Mouse (Mus musculus): ENCODE results near the gene Zfp784. TPM values are rescaled to one million over a fixed set of nuclear protein-coding genes. Genes with fewer than 3 reads are reported as not detected.

The Zfp784 gene
- 6.0 and 6.8 TPM in 2 replicates for total RNA-seq (2014; rRNA removed)
- 4.5 and 5.6 TPM in 2 replicates for polyA plus RNA-seq (2015; fragmentation: Nextera tagmentation; extraction: Ambion mirVana)

- Histone ChIP-seq H3K36me3 (ENCODE audit: insufficient read depth, low read length) (peaks cover 9% of the 10 kb centered on the region; the same call in 1 of the 2 replicates), H3K27ac (peak within 1 kb of the TSS; percentile 98), H3K4me1 (ENCODE audit: insufficient read depth, low read length) (peaks cover 7% of the 10 kb centered on the region; the same call in 1 of the 2 replicates), H3K27me3 (ENCODE audit: insufficient read depth, low read length) (no peaks in the 10 kb centered on the region), H3K9me3 (ENCODE audit: low read length) (no peaks in the 10 kb centered on the region), H3K9ac (replicated peaks; ENCODE audit: low read length) (peak within 1 kb of the TSS; percentile 80), H3K4me2 (ENCODE audit: low read depth, low read length) (peak within 1 kb of the TSS; percentile 54), H3K4me3 (ENCODE audit: low read length) (peak within 1 kb of the TSS; percentile 64)
- ATAC-seq (peak; percentile 96), DNase-seq (ENCODE audit: low spot score) (peak; percentile 96)
- WGBS, result under 1% methylated on average over 48 of the region's 48 CpGs
- no peak for TF ChIP-seq CTCF (IDR thresholded peaks at IDR 0.05; ENCODE audit: low read depth)
Measured at GRCm38 (mm10) chr7:5038109-5038732, at the start of gene Zfp784. Zfp784 (minus strand) TSS chr7:5038446.

DNA sequence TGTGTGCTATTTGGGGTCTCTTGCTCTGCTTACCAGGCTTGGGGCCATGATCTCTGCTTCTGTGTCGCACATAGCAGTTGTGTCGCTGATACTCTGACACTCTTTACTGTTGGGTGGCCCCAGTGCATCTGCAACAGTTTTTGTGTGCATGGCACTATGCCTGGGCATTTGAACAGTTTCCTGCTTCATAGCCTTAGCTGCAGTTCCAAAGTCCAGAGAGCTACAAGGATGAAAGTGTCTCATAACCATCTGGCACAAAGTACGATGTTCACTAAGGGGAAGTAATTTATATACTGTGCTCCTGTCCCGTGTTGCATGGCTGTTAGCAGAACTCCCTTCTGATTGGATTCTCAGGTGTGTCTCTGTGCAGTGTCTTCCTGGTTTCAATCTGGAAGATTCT, 49.6 kb upstream of the Zfp784 start:
- H3K4me3 ChIP-seq (ENCODE audit: low read length), result no peak overlapping the region
- TF ChIP-seq CTCF (IDR thresholded peaks at IDR 0.05; ENCODE audit: low read depth), result no peak
- no peak overlapping the region for H3K9ac ChIP-seq (replicated peaks; ENCODE audit: low read length)
- DNase-seq (ENCODE audit: low spot score) (no peak), ATAC-seq (no peak)
- H3K4me2 ChIP-seq (ENCODE audit: low read depth, low read length), result no peak overlapping the region
- 72% methylated on average over 4 of the region's 4 CpGs for WGBS
- H3K36me3 ChIP-seq (ENCODE audit: insufficient read depth, low read length), result peaks cover 8% of the 10 kb centered on the region; the same call in 1 of the 2 replicates
- no peaks in the 10 kb centered on the region for H3K27me3 ChIP-seq (ENCODE audit: insufficient read depth, low read length)
- no peak overlapping the region for H3K27ac ChIP-seq
- H3K4me1 ChIP-seq (ENCODE audit: insufficient read depth, low read length), result no peaks in the 10 kb centered on the region
- H3K9me3 ChIP-seq (ENCODE audit: low read length), result no peaks in the 10 kb centered on the region

DNA sequence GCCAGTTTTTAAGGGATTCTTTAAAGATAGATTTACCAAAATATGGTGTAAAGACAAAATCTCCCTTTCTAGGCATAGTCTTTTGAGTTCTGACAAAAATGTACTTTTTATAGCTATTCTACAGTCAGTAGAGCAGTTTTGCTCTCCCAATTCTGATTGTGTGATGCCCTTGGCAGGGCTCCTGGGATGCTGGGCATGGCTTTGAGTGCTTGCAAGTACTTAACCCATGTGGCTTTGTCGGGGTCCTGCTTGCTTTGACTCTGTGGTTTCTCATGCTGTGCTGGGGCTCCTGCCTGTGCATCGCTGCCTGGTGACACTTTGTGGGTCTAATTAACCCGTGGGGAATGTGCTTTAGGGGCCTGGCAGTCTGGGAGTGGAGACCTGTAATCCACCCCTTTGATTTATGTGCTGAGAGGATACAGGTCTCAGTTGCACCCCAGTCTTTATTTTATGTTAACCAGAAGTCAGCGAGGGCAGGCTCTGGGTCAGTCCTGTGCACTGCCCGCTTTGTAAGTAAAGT, 48.7 kb upstream of the Zfp784 start:
- no peak overlapping the region for H3K9ac ChIP-seq (replicated peaks; ENCODE audit: low read length)
- H3K27ac ChIP-seq, result no peak overlapping the region
- H3K9me3 ChIP-seq (ENCODE audit: low read length), result no peaks in the 10 kb centered on the region
- WGBS, result 61% methylated on average over 5 of the region's 5 CpGs
- no peak overlapping the region for H3K4me3 ChIP-seq (ENCODE audit: low read length)
- peaks cover under 1% of the 10 kb centered on the region; the same call in 1 of the 2 replicates for H3K4me1 ChIP-seq (ENCODE audit: insufficient read depth, low read length)
- ATAC-seq (no peak), DNase-seq (ENCODE audit: low spot score) (no peak)
- no peak for TF ChIP-seq CTCF (IDR thresholded peaks at IDR 0.05; ENCODE audit: low read depth)
- H3K27me3 ChIP-seq (ENCODE audit: insufficient read depth, low read length), result no peaks in the 10 kb centered on the region
- peaks cover 8% of the 10 kb centered on the region; the same call in 1 of the 2 replicates for H3K36me3 ChIP-seq (ENCODE audit: insufficient read depth, low read length)
- H3K4me2 ChIP-seq (ENCODE audit: low read depth, low read length), result no peak overlapping the region

DNA sequence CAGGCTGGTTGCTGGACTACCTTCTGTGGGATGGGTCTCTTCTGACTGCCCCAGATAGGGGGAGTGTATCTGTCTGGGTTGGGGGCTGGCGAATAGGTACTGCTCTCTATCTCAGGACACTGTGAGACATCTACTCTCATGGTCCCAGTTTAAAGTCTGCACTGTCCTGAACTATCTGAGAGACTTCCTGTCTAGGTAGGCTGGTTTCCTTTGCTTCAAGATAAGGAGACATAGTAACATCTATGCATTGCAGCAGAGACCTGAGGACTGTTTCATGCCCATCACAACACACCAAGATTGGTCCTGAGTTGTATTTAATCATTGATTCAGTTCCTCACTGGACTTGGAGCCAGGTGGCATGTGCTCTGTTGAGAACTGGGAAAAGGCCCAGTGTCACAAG, 47.3 kb upstream of the Zfp784 start:
- Histone ChIP-seq H3K36me3 (ENCODE audit: insufficient read depth, low read length) (peaks cover 8% of the 10 kb centered on the region; the same call in 1 of the 2 replicates), H3K4me3 (ENCODE audit: low read length) (no peak overlapping the region), H3K27ac (no peak overlapping the region), H3K9me3 (ENCODE audit: low read length) (no peaks in the 10 kb centered on the region), H3K4me2 (ENCODE audit: low read depth, low read length) (no peak overlapping the region), H3K9ac (replicated peaks; ENCODE audit: low read length) (no peak overlapping the region), H3K27me3 (ENCODE audit: insufficient read depth, low read length) (no peaks in the 10 kb centered on the region), H3K4me1 (ENCODE audit: insufficient read depth, low read length) (peaks cover 11% of the 10 kb centered on the region)
- DNase-seq (ENCODE audit: low spot score), result no peak
- 88% methylated on average over 1 of the region's 1 CpGs for WGBS
- ATAC-seq, result no peak
- no peak for TF ChIP-seq CTCF (IDR thresholded peaks at IDR 0.05; ENCODE audit: low read depth)

GRCm38 (mm10) chr7:5083325-5084105, 45.3 kb upstream of the Zfp784 start:
- H3K4me3 ChIP-seq (ENCODE audit: low read length), result no peak overlapping the region
- H3K4me2 ChIP-seq (ENCODE audit: low read depth, low read length), result no peak overlapping the region
- H3K27ac ChIP-seq, result no peak overlapping the region
- no peak overlapping the region for H3K9ac ChIP-seq (replicated peaks; ENCODE audit: low read length)
- ATAC-seq (no peak), DNase-seq (ENCODE audit: low spot score) (no peak)
- WGBS, result 94% methylated on average over 18 of the region's 18 CpGs
- TF ChIP-seq CTCF (IDR thresholded peaks at IDR 0.05; ENCODE audit: low read depth), result no peak
- H3K36me3 ChIP-seq (ENCODE audit: insufficient read depth, low read length), result 0 out of 2 replicates have a peak, but pooled peaks cover 2% of the 10 kb centered on the region
- no peaks in the 10 kb centered on the region for H3K9me3 ChIP-seq (ENCODE audit: low read length)
- H3K27me3 ChIP-seq (ENCODE audit: insufficient read depth, low read length), result no peaks in the 10 kb centered on the region
- peaks cover 11% of the 10 kb centered on the region for H3K4me1 ChIP-seq (ENCODE audit: insufficient read depth, low read length)

- Histone ChIP-seq H3K27me3 (ENCODE audit: insufficient read depth, low read length) (no peaks in the 10 kb centered on the region), H3K27ac (no peak overlapping the region), H3K4me2 (ENCODE audit: low read depth, low read length) (peak overlapping the region; percentile 71), H3K9me3 (ENCODE audit: low read length) (no peaks in the 10 kb centered on the region), H3K9ac (replicated peaks; ENCODE audit: low read length) (no peak overlapping the region), H3K36me3 (ENCODE audit: insufficient read depth, low read length) (peaks cover 7% of the 10 kb centered on the region; the same call in 1 of the 2 replicates), H3K4me1 (ENCODE audit: insufficient read depth, low read length) (peaks cover 11% of the 10 kb centered on the region), H3K4me3 (ENCODE audit: low read length) (no peak overlapping the region)
- no peak for TF ChIP-seq CTCF (IDR thresholded peaks at IDR 0.05; ENCODE audit: low read depth)
- DNase-seq (ENCODE audit: low spot score) (no peak), ATAC-seq (no peak)
- WGBS, result 98% methylated on average over 2 of the region's 2 CpGs
Measured at GRCm38 (mm10) chr7:5081939-5082338, 43.7 kb upstream of the Zfp784 start.
